Mouse (Mus musculus) hindbrain, embryonic 10.5 days (tissue): ENCODE data around the gene Bub3. TPM values are rescaled to one million over a fixed set of nuclear protein-coding genes. Genes with fewer than 3 reads are reported as not detected.

Experiments
- DNase-seq: peaks from one replicate; pipeline ENCODE4 v3.0.0-alpha.2; 2017; ENCODE audit warnings: low spot score
- H3K27ac ChIP-seq: fragments of 300-500 bp; sonication (generic); 2 replicates; pipeline ENCODE4 v1.5.1; 2016; ENCODE audit warnings: mild to moderate bottlenecking, moderate library complexity
- H3K27me3 ChIP-seq: fragments of 300-500 bp; sonication (generic); 2 replicates; pipeline ENCODE4 v1.6.1; 2016; ENCODE audit warnings: mild to moderate bottlenecking; ENCODE audit not compliant: poor library complexity, insufficient read depth, severe bottlenecking
- H3K36me3 ChIP-seq: fragments of 300-500 bp; sonication (generic); 2 replicates; pipeline ENCODE4 v1.6.1; 2016; ENCODE audit warnings: mild to moderate bottlenecking, moderate library complexity
- H3K4me1 ChIP-seq: fragments of 300-500 bp; sonication (generic); replicated peaks from 2 replicates; pipeline ENCODE4 v1.6.1; 2016; ENCODE audit warnings: mild to moderate bottlenecking
- H3K4me3 ChIP-seq: fragments of 300-500 bp; sonication (generic); 2 replicates; pipeline ENCODE4 v1.5.1; 2016; ENCODE audit warnings: mild to moderate bottlenecking, moderate library complexity
- H3K9me3 ChIP-seq: fragments of 300-500 bp; sonication (generic); 2 replicates; pipeline ENCODE4 v1.6.1; 2016; ENCODE audit warnings: mild to moderate bottlenecking, moderate library complexity
- WGBS: fragments of 180-500 bp; shearing (Covaris S2); methylation state at CpG from one replicate; pipeline ENCODE4 v1.1.7; 2016; 5-methylcytosine and 5-hydroxymethylcytosine counted together
- polyA plus RNA-seq: library from polyadenylated mRNA; unstranded; fragments of >200 nt; fragmentation: Nextera tagmentation; extraction: Ambion mirVana; gene quantifications from 2 replicates; pipeline ENCODE4 v1.2.1, GENCODE M21; 2016

Gene Bub3
- polyA plus RNA-seq, 1 experiment from 2014 or later, result 306 TPM

DNA sequence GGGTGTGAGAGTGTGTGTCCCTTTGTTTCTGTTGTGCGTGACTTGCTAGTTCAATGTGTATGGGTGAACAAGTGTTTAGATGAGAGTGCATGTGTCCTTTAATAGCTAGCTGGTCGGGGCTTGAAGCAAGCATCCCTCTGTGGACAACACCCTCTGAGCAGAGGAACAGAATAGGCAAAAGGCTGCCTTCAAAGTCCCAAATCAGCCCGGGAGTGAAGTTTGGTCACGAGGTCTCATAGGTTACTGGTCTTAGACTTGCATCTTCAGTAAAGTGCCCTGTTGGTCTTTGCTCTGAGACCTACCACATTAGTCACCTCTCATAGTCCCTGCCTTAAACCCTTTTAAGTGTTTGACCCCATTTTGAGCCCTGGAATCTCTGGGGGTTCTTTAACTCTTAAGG lies 8.6 kb upstream of the Bub3 start:
- WGBS, result under 1% methylated on average over 4 of the region's 4 CpGs
- DNase-seq, result peak; percentile 22

DNA sequence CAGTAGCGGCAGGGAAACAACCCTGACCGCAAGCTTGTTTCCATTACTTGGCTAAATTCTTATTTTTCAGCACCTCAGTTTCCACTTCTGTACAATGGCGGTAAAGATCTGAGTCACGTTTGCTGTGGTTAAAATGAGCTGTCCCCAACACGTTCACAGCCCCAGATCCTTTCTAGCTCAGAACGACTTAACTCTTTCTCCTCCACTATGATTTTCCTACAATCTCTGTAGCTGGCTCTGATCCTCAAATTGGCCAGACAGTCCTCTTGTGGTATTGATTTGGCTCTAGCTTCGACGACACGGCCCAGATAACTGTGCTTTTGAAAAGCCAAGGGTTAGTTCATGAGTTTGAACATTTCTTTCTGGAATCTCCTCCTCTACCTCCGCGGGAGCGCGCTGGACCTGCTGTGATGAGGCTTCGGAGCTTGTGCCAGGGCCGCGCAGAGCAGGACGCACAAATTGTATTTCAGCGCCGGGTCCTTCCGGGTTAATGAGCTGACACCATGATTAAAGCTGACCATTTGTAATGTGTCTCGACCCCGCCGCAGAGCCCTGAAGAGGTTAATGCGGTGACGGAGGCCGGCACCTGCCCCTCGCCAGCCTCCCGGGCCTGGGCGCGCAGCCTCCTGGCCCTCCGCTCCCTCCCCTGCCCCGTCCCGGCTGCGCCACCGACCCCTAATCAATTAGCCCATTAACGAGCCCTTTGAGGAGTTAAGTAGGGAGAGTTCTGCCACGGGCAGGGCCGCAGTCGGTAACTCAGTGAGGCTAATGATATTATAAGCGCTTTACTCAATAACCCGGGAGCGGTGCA lies 7.9 kb upstream of the Bub3 start:
- peaks cover 100% of the 10 kb centered on the region for H3K27me3 ChIP-seq
- H3K36me3 ChIP-seq, result no peaks in the 10 kb centered on the region
- H3K4me3 ChIP-seq, result peak overlapping the region; percentile 18
- under 1% methylated on average over 42 of the region's 42 CpGs for WGBS
- DNase-seq, result peak; percentile 74
- H3K27ac ChIP-seq, result no peak overlapping the region
- no peaks in the 10 kb centered on the region for H3K9me3 ChIP-seq
- H3K4me1 ChIP-seq, result peaks cover 41% of the 10 kb centered on the region

More for the DNA sequence above, 8.6 kb upstream of the Bub3 start:
- Histone ChIP-seq H3K27me3 (peaks cover 100% of the 10 kb centered on the region), H3K36me3 (no peaks in the 10 kb centered on the region), H3K4me3 (no peak overlapping the region), H3K27ac (no peak overlapping the region), H3K9me3 (no peaks in the 10 kb centered on the region), H3K4me1 (peaks cover 35% of the 10 kb centered on the region)

DNA sequence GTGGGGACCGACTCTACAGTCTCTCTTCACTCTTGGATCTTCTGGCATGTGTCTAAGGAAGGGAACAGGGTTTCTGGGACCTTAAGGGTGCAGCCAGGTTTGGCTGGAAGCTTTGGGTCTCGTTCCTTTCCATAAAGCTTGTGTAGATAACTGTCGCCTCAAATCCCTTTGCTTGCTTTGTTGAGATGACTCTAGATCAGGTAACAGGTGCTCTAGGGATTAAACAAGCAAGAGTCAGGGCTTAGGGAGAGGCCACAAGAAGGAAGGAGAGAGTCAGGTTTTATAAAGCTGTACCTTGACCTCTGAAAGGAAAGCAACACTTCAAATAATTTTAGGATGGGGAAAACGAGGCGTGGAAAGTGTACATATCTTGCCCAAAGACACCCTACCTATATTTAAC lies 7.2 kb upstream of the Bub3 start:
- no peaks in the 10 kb centered on the region for H3K9me3 ChIP-seq
- H3K27ac ChIP-seq, result no peak overlapping the region
- H3K4me3 ChIP-seq, result peak overlapping the region; percentile 18
- peaks cover 44% of the 10 kb centered on the region for H3K4me1 ChIP-seq
- peaks cover 100% of the 10 kb centered on the region for H3K27me3 ChIP-seq
- H3K36me3 ChIP-seq, result no peaks in the 10 kb centered on the region
- DNase-seq, result no peak
- 2% methylated on average over 5 of the region's 5 CpGs for WGBS

DNA sequence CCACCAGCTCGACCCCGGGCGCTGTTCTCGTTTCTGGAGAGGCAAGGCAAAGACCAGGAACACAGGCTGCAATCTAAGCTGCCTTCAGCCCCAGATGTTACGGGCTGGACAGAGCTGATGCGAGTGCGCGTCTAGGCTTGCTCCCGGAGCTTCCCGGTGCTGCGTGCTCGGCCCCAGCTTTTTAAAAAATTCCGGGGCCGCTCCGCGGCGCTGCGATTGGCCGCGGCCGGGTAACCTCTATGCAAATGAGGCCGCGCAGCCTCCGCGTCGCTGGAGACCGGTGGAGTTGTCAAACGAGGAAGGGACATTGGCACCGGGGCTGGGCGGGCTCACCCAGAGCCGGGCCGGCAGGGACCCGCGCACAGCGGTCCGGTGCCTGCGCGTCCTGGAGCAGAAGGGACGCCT lies 6.2 kb upstream of the Bub3 start:
- peak overlapping the region; percentile 55 for H3K4me3 ChIP-seq
- WGBS, result under 1% methylated on average over 39 of the region's 39 CpGs
- no peaks in the 10 kb centered on the region for H3K36me3 ChIP-seq
- peak; percentile 76 for DNase-seq
- H3K9me3 ChIP-seq, result no peaks in the 10 kb centered on the region
- peaks cover 44% of the 10 kb centered on the region for H3K4me1 ChIP-seq
- peak overlapping the region; percentile 60; the same call in 1 of the 2 replicates for H3K27ac ChIP-seq
- H3K27me3 ChIP-seq, result peaks cover 100% of the 10 kb centered on the region

DNA sequence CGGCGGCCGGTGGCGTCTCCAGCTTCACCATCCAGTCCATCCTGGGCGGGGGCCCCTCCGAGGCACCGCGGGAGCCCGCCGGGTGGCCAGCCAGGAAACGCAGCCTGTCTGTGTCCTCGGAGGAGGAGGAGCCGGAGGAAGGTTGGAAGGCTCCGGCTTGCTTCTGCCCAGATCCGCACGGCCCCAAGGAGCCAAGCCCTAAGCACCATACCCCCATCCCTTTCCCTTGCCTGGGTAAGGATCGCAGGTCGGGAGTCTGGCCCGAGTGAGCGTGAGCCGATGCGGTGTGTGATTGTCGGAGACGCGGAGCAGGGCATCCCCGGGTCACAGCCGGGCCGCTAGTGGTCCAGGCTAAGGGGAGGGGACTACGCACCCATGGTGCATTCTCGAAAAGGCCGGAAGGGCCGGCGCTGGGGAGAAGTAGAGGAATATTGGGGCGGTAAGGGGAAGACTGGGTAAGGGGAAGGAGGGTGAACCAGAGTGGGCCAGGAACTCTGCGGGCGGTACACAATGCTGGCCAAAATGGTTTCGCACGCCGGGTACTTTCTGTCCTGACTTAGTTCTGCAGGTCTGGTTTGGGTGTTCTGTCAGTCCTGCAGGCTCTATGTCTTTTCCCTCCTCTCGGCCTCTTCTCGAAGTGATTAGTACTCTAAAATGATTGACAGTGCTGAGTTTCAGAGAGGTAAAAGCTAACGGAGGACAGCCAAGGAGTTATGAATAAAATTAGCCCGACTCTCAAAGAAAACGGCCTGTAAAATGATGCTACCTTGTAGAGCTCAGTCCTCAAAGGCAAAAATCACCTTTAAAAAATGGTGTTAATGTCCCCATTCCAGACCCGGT lies 5.5 kb upstream of the Bub3 start:
- Histone ChIP-seq H3K9me3 (no peaks in the 10 kb centered on the region), H3K4me1 (peaks cover 44% of the 10 kb centered on the region), H3K36me3 (no peaks in the 10 kb centered on the region), H3K27ac (peak overlapping the region; percentile 60; the same call in 1 of the 2 replicates), H3K27me3 (peaks cover 100% of the 10 kb centered on the region), H3K4me3 (peak overlapping the region; percentile 55)
- whole genome bisulfite sequencing, result under 1% methylated on average over 45 of the region's 45 CpGs
- peak; percentile 64 for DNase-seq

DNA sequence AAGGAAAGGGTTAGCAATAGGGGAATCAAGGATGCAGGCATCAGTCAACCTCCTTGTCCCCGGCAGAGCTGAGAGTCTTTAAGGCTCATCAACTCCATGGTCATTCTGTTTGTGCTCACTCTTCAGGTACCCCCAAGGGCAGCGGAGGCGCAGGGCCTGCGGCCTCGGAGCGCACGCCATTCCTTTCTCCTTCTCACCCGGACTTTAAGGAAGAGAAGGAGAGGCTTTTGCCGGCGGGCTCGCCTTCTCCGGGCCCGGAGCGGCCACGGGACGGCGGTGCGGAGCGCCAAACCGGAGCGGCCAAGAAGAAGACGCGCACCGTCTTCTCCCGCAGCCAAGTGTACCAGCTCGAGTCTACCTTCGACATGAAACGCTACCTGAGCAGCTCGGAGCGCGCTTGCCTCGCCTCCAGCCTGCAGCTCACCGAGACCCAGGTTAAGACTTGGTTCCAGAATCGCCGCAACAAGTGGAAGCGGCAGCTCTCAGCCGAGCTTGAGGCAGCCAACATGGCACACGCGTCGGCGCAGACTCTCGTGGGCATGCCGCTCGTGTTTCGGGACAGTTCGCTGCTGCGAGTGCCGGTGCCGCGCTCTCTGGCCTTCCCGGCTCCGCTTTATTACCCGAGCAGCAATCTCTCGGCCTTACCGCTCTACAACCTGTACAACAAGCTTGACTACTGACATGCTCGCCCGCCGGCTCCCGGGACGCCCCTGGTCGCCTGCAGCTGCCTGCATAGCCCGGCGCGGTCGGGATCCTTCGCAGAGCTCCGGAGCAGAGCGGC lies 4.5 kb upstream of the Bub3 start:
- WGBS, result under 1% methylated on average over 68 of the region's 68 CpGs
- Histone ChIP-seq H3K36me3 (no peaks in the 10 kb centered on the region), H3K27me3 (peaks cover 91% of the 10 kb centered on the region), H3K4me1 (peaks cover 47% of the 10 kb centered on the region), H3K4me3 (peak overlapping the region; percentile 55), H3K9me3 (no peaks in the 10 kb centered on the region), H3K27ac (peak overlapping the region; percentile 59; the same call in 1 of the 2 replicates)
- peak; percentile 65 for DNase-seq

DNA sequence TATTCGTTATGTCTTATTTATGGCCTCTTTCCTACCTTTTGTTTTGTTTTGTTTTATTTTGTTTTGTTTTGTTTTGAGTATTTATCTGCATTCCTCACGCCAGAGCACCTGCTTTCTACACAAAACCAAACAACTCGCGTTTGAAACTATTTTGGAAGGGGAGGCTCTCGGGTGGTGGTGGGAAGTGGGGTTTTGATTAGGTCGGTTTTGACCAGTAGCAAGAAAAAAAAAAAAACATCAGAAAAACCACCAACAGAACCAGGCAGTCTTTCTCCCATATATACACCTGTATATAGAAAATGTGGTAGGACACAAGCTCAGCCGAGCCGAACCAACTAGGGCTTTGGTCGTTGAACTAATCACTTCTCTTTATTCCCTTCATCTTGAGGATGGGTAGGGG lies 3.9 kb upstream of the Bub3 start:
- H3K36me3 ChIP-seq, result no peaks in the 10 kb centered on the region
- no peaks in the 10 kb centered on the region for H3K9me3 ChIP-seq
- peaks cover 85% of the 10 kb centered on the region for H3K27me3 ChIP-seq
- H3K27ac ChIP-seq, result no peak overlapping the region
- under 1% methylated on average over 9 of the region's 9 CpGs for WGBS
- peaks cover 51% of the 10 kb centered on the region for H3K4me1 ChIP-seq
- peak overlapping the region; percentile 55; the same call in 1 of the 2 replicates for H3K4me3 ChIP-seq
- no peak for DNase-seq

DNA sequence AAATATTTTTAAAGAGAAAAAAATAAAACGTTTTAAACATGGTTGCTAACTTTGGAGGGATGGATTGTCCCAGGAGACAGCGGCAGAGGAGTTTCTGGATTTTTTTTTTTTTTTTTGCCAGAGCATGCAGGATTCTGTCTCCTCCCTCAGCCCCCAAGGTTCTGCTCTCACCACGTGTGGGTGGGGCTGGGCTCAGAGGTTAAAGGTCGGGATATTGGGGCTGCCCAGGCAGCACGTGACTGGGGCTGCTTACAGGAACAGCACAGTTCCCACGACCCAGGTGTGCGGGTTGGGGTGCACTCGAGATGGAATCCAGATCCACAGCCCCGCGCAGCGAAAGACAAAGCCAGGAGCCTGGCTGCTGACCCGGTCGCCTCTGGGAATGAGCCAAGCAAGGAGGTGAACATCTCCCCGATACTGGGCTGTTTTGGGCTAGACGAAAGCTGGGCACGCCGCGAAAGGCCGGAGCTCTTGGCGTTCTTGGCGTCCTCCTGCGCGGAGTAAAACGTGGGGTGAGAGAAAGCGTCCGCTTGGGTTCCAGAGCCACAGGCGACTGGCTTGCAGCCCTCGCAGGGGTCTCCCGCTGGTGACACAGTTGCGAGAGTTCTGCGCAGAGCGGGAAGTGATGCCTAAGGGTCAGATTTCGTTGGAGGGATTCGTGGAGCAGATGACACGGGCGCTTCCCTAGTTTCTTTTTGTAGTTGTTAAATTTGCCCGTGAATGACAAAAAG lies 3.3 kb upstream of the Bub3 start:
- DNase-seq, result peak; percentile 66
- Histone ChIP-seq H3K4me3 (peak overlapping the region; percentile 36), H3K4me1 (peaks cover 56% of the 10 kb centered on the region), H3K9me3 (no peaks in the 10 kb centered on the region), H3K27ac (0 out of 2 replicates have a peak overlapping the region, but pooled peaks have one; percentile 56), H3K36me3 (peaks cover under 1% of the 10 kb centered on the region; the same call in 1 of the 2 replicates), H3K27me3 (peaks cover 79% of the 10 kb centered on the region)
- under 1% methylated on average over 37 of the region's 37 CpGs for WGBS

DNA sequence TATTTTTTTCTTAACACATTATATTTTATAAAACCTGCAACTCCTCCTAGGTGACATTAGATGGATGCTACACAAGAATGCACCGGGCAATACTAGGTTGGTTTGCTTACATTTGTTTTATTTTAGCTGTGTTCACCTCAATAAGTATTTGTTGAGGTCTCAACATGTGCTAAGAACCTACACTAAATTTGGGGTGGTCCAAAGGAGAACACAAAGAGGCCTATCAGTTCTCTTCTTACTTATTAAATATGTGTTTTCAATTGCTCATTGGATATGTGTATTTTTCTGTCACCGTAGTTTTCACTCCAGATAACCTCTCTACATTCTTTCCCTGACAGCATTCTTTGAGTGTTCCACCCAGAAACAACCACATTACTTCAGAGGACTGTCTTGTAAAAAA lies 2.3 kb upstream of the Bub3 start:
- WGBS, result 36% methylated on average over 2 of the region's 2 CpGs
- peaks cover 11% of the 10 kb centered on the region for H3K36me3 ChIP-seq
- no peak overlapping the region for H3K27ac ChIP-seq
- H3K4me3 ChIP-seq, result no peak overlapping the region
- DNase-seq, result no peak
- H3K27me3 ChIP-seq, result peaks cover 69% of the 10 kb centered on the region
- H3K4me1 ChIP-seq, result peaks cover 60% of the 10 kb centered on the region
- no peaks in the 10 kb centered on the region for H3K9me3 ChIP-seq

DNA sequence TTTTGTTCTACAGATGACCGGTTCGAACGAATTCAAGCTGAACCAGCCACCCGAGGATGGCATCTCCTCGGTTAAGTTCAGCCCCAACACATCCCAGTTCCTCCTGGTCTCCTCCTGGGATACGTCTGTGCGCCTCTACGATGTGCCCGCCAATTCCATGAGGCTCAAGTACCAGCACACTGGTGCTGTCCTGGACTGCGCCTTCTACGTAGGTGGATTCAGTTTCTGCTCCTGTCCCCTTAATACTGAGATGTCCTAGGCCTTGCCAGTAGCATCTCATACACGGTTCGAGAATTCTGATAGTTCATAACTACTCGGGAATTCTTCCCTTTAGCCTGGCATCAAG lies 648 bp downstream of the Bub3 start:
- Histone ChIP-seq H3K27me3 (peaks cover 40% of the 10 kb centered on the region), H3K4me1 (peaks cover 43% of the 10 kb centered on the region), H3K36me3 (peaks cover 38% of the 10 kb centered on the region), H3K4me3 (peak overlapping the region; percentile 71), H3K27ac (peak overlapping the region; percentile 98), H3K9me3 (no peaks in the 10 kb centered on the region)
- WGBS, result 1% methylated on average over 14 of the region's 14 CpGs
- no peak for DNase-seq

DNA sequence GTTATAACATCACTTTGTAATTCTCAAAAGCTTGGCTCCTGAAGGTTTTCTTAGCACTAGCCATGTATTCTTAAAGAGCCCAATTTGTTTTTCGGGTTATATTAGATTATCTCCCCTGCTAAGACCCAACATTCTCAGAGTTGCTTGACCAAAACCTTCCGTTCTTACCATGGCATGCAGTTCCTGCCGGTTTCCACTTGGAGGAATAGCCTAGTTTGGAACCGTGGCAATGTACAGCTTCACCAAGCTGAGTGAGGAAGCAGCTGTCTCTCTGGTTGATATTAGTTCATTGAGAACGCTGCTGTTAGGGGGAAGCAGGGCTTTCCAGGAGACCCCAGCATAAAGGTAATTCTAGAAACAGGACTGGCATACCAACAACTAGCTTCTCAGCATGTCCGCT lies 15.2 kb downstream of the Bub3 start:
- Histone ChIP-seq H3K4me3 (no peak overlapping the region), H3K4me1 (no peaks in the 10 kb centered on the region), H3K36me3 (peaks cover 43% of the 10 kb centered on the region), H3K9me3 (no peaks in the 10 kb centered on the region), H3K27ac (no peak overlapping the region), H3K27me3 (no peaks in the 10 kb centered on the region)
- DNase-seq, result no peak
- 76% methylated on average over 6 of the region's 6 CpGs for WGBS

DNA sequence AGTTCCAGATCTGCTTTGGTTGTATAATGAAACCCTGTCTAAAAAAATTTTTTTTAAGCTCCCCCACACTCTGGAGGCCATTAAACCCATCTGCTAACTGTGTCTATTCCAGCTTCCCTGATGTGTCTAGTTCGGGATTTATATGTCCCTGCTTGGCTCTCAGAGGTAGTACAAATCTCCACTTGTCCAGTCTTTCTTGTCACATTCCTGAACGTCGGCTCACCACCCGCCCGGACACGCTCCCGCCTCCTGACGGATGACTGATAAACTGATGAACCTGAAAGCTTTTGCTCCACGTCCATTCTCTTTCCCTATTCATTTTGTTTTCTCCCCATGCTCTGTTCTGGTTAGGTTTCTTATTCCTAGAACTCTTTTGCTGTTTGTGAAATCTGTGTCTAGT lies 22.2 kb downstream of the Bub3 start:
- no peak overlapping the region for H3K4me3 ChIP-seq
- H3K9me3 ChIP-seq, result no peaks in the 10 kb centered on the region
- 62% methylated on average over 9 of the region's 9 CpGs for WGBS
- no peaks in the 10 kb centered on the region for H3K36me3 ChIP-seq
- H3K4me1 ChIP-seq, result no peaks in the 10 kb centered on the region
- H3K27me3 ChIP-seq, result peaks cover 11% of the 10 kb centered on the region; the same call in 1 of the 2 replicates
- DNase-seq, result no peak
- no peak overlapping the region for H3K27ac ChIP-seq
